ENCODE assay signal across 8 mouse cellular contexts in the genomic region with DNA sequence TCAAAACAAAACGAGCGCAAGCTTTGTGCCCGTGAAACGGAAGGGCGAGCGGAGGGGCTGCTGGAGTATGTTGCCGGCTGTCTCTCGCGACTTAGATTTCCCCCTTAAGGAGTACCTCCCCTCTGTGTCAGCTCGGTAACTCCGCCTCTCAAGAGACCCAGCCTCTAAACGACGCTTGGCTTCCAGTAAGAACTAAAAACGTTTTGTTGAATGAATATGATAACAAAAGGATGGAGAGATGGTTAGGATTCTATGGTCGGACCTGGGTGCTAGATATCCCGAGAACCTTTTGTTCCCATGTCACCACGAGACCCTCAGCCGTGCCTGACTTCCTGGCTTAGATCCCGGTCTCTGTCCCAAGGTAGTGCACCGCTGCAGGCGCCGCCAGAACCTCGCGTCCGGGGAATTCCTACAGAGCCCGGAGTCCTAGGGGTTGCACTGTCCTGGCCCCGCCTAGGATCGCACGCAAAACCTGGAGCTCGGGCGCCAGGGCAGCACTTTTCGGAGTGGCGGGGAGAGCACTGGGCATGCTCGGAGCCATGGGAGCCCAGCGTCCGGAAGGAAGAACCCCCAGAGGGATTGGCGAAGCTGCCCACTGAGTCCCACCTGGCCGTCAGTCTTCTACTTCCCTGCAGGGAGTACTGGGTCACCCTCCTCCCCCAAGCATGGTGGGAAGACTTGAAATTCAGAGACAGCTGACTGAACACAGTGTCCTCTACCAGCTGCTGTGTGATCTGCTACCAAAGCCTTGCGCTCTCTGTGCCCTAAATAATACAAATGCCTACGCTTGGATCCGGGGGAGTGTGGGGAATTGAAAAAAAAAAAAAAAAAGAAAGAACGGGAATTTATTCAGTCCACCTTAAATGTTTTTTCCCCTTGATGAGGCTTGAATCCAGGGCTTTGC. TPM values are rescaled to one million over a fixed set of nuclear protein-coding genes. Genes with fewer than 3 reads are reported as not detected.
DNase-seq lines count a peak whose midpoint lies in the region; ATAC-seq lines count a peak whose summit lies in the region.

Ptpn3 (minus strand) TSS at position 428 of the 904 bp plus-strand sequence.

- peak within 1 kb of the TSS; percentile 74 for H3K4me2 ChIP-seq in intestine, embryonic 14.5 days (ENCODE audit: low read length)

- H3K36me3 ChIP-seq in embryonic facial prominence, embryonic 10.5 days (replicated peaks): no peaks in the 10 kb centered on the region
- H3K36me3 ChIP-seq in intestine, embryonic 14.5 days (ENCODE audit: control insufficient read depth, insufficient read depth, low read length): no peaks in the 10 kb centered on the region

- no peaks in the 10 kb centered on the region for H3K9me3 ChIP-seq in embryonic facial prominence, embryonic 10.5 days
- H3K9me3 ChIP-seq in intestine, embryonic 14.5 days (ENCODE audit: control insufficient read depth, low read length): no peaks in the 10 kb centered on the region

- peak within 1 kb of the TSS; percentile 86 for H3K4me3 ChIP-seq in embryonic facial prominence, embryonic 10.5 days
- peak within 1 kb of the TSS; percentile 77 for H3K4me3 ChIP-seq in intestine, embryonic 14.5 days (ENCODE audit: low read depth, low read length)

- H3K4me1 ChIP-seq in embryonic facial prominence, embryonic 10.5 days: peaks cover 33% of the 10 kb centered on the region
- peaks cover 23% of the 10 kb centered on the region; the same call in 1 of the 2 replicates for H3K4me1 ChIP-seq in intestine, embryonic 14.5 days (replicated peaks; ENCODE audit: control insufficient read depth, insufficient read depth, low read length)

- peaks cover 72% of the 10 kb centered on the region for H3K27me3 ChIP-seq in embryonic facial prominence, embryonic 10.5 days (replicated peaks; ENCODE audit: low read depth, poor library complexity, severe bottlenecking)
- 0 out of 2 replicates have a peak, but pooled peaks cover 8% of the 10 kb centered on the region for H3K27me3 ChIP-seq in intestine, embryonic 14.5 days (replicated peaks; ENCODE audit: control insufficient read depth, insufficient read depth, low read length)

- H3K27ac ChIP-seq in embryonic facial prominence, embryonic 10.5 days (replicated peaks): peak within 1 kb of the TSS; percentile 75
- peak within 1 kb of the TSS; percentile 82 for H3K27ac ChIP-seq in intestine, embryonic 14.5 days (ENCODE audit: low read depth)

- peak; percentile 92 for DNase-seq in adrenal gland, postnatal 10 days
- peak; percentile 89 for DNase-seq in embryonic facial prominence, embryonic 10.5 days (ENCODE audit: low spot score)
- DNase-seq in gastrocnemius, postnatal 4 days (ENCODE audit: low spot score in 2 of 2): peak; percentile 49 to 63
- peak; percentile 92 for DNase-seq in intestine, embryonic 14.5 days (ENCODE audit: low spot score)
- DNase-seq in left cerebral cortex, adult 9 months (ENCODE audit: low spot score in 2 of 2): peak; percentile 39 to 83
- peak; percentile 77 to 80 for DNase-seq in right cerebral cortex, postnatal 36 days (ENCODE audit: low spot score in 2 of 2)
- peak; percentile 78 to 83 for DNase-seq in urinary bladder, postnatal 4 days (ENCODE audit: low spot score in 2 of 2)

- peak within 1 kb of the TSS; percentile 38 for H3K9ac ChIP-seq in intestine, embryonic 14.5 days (ENCODE audit: low read length)

- under 1% methylated on average over 42 of the region's 42 CpGs for WGBS in embryonic facial prominence, embryonic 10.5 days
- WGBS in intestine, embryonic 14.5 days: under 1% methylated on average over 42 of the region's 42 CpGs

- peak; percentile 88 for ATAC-seq in intestine, embryonic 14.5 days (replicated peaks; ENCODE audit: low FRiP score, low TSS enrichment, low read depth)
- peak; percentile 47; the same call in 1 of the 2 replicates for ATAC-seq in megakaryocyte, adult 5-6 weeks (ENCODE audit: poor library complexity, severe bottlenecking)

RNA-seq across cellular contexts. Expression of gene Ptpn3, which starts in this region (rescaled TPM):
- 10 to 100 TPM; 18.2 to 21.3 TPM for total RNA-seq in adrenal gland, postnatal 10 days (2021)
- polyA plus RNA-seq in embryonic facial prominence, embryonic 10.5 days (2016; fragmentation: Nextera tagmentation; extraction: Ambion mirVana): 2.0 and 2.1 TPM in 2 replicates
- total RNA-seq in gastrocnemius, postnatal 4 days (2021): 10 to 100 TPM; 11.0 to 15.6 TPM
- polyA plus RNA-seq in intestine, embryonic 14.5 days (2014; fragmentation: Nextera tagmentation; extraction: Ambion mirVana): 7.4 and 9.7 TPM in 2 replicates
- 0.13 and 0.57 TPM in 2 replicates for total RNA-seq in megakaryocyte, adult 5-6 weeks (2015)
- total RNA-seq in megakaryocyte, adult 5-6 weeks (2017): 0.59 and 1.6 TPM in 2 replicates

Comparison
In these comparisons a context has a peak if more than half of its experiments do, and no peak if none do; other contexts are left out.
1. Peak in every context shown above with its lines: DNase-seq, ATAC-seq, H3K4me3 ChIP-seq and H3K27ac ChIP-seq.
2. RNA of gene Ptpn3 (total RNA-seq): 18.2 to 21.3 TPM in adrenal gland, postnatal 10 days and 11.0 to 15.6 TPM in gastrocnemius, postnatal 4 days; 0.13 to 1.6 TPM in megakaryocyte, adult 5-6 weeks; every median in the first group is over 4 times any median in the second.